Mouse (Mus musculus): ENCODE measurements at regions not wholly inside any gene's neighbourhood (a gene's known extent, or its start where the extent isn't known, plus 50 kb on each side); places are given as distances from the start of the nearest gene placed in this dataset.

DNA sequence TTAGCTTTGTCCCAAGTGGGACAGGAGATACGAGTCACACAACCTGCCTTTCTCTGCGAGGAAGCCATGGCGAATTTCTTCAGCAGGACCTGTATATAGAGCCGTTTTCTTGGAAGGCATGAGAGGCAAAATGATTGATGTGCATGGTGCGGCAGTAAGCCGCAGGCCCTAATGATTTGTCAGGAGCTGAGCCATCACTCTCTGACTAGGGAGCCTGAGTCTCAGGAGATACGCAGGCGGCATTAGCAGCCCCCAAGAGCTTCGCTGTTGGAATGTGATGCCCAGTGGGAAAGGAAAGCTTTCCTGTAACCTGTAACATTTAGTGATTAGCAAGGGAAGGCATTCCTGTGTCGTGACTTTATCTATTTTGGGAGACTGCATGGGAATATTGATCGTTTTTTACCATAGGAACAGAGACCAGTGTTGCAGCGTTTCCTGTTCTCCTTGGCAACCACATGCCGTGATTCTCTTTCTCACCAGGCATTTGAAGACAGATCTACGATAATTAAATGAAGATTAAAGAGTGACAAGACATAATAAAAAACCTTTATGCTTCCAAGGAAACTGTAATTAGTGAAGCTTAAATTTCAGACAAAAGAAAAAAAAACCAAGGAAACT, 310.2 kb downstream of the Arl6ip6 start:
- TF ChIP-seq POLR2A (IDR thresholded peaks at IDR 0.05; ENCODE audit: low read depth, low read length) (no peak), CTCF (IDR thresholded peaks at IDR 0.05; ENCODE audit: extremely low read depth, insufficient read depth, insufficient read length, insufficient replicate concordance) (no peak)
